Mouse (Mus musculus): Measurements from ENCODE around the gene Hist1h2bp.

- TF ChIP-seq CTCF (IDR thresholded peaks at IDR 0.05; ENCODE audit: control insufficient read depth, insufficient read depth, low read length) (no peak), POLR2A (IDR thresholded peaks at IDR 0.05; ENCODE audit: borderline replicate concordance, control insufficient read depth, low read depth, low read length) (no peak)
Observed at GRCm38 (mm10) chr13:21783255-21783617, 4.0 kb upstream of the Hist1h2bp start, which contains the start of gene Hist1h3i.
